Mouse (Mus musculus): ENCODE measurements around the gene Ifitm5. TPM values are rescaled to one million over a fixed set of nuclear protein-coding genes. Genes with fewer than 3 reads are reported as not detected.

Gene Ifitm5
- polyA plus RNA-seq, 1 experiment from 2014 or later, result 3.0 TPM

GRCm38 (mm10) chr7:140908181-140908580, 41.9 kb downstream of the Ifitm5 start:
- 49% methylated on average over 7 of the region's 7 CpGs for WGBS
- Histone ChIP-seq H3K4me3 (replicated peaks) (no peak overlapping the region), H3K9me3 (replicated peaks) (no peaks in the 10 kb centered on the region), H3K27me3 (replicated peaks) (no peaks in the 10 kb centered on the region), H3K27ac (replicated peaks) (no peak overlapping the region), H3K4me1 (peaks cover 8% of the 10 kb centered on the region), H3K36me3 (no peaks in the 10 kb centered on the region), H3K4me2 (no peak overlapping the region), H3K9ac (replicated peaks) (no peak overlapping the region)
- no peak for ATAC-seq (ENCODE audit: low FRiP score)

GRCm38 (mm10) chr7:140907697-140908096, 42.4 kb downstream of the Ifitm5 start:
- 86% methylated on average over 7 of the region's 7 CpGs for WGBS
- Histone ChIP-seq H3K9ac (replicated peaks) (no peak overlapping the region), H3K27ac (replicated peaks) (no peak overlapping the region), H3K9me3 (replicated peaks) (no peaks in the 10 kb centered on the region), H3K4me1 (peaks cover 12% of the 10 kb centered on the region), H3K4me3 (replicated peaks) (no peak overlapping the region), H3K36me3 (no peaks in the 10 kb centered on the region), H3K27me3 (replicated peaks) (no peaks in the 10 kb centered on the region), H3K4me2 (no peak overlapping the region)
- no peak for ATAC-seq (ENCODE audit: low FRiP score)

GRCm38 (mm10) chr7:140907131-140907530, 43.0 kb downstream of the Ifitm5 start:
- H3K36me3 ChIP-seq, result no peaks in the 10 kb centered on the region
- H3K4me1 ChIP-seq, result peaks cover 12% of the 10 kb centered on the region
- no peak for ATAC-seq (ENCODE audit: low FRiP score)
- no peak overlapping the region for H3K9ac ChIP-seq (replicated peaks)
- H3K9me3 ChIP-seq (replicated peaks), result no peaks in the 10 kb centered on the region
- WGBS, result 84% methylated on average over 13 of the region's 13 CpGs
- no peaks in the 10 kb centered on the region for H3K27me3 ChIP-seq (replicated peaks)
- no peak overlapping the region for H3K27ac ChIP-seq (replicated peaks)
- H3K4me3 ChIP-seq (replicated peaks), result no peak overlapping the region
- no peak overlapping the region for H3K4me2 ChIP-seq

GRCm38 (mm10) chr7:140905642-140906081, 44.4 kb downstream of the Ifitm5 start:
- Histone ChIP-seq H3K4me2 (no peak overlapping the region), H3K36me3 (no peaks in the 10 kb centered on the region), H3K4me1 (peaks cover 12% of the 10 kb centered on the region), H3K4me3 (replicated peaks) (no peak overlapping the region), H3K9me3 (replicated peaks) (no peaks in the 10 kb centered on the region), H3K27ac (replicated peaks) (no peak overlapping the region), H3K27me3 (replicated peaks) (no peaks in the 10 kb centered on the region), H3K9ac (replicated peaks) (no peak overlapping the region)
- no peak for ATAC-seq (ENCODE audit: low FRiP score)
- WGBS, result 91% methylated on average over 2 of the region's 2 CpGs

GRCm38 (mm10) chr7:140903212-140903611, 46.9 kb downstream of the Ifitm5 start:
- Histone ChIP-seq H3K4me1 (peaks cover 7% of the 10 kb centered on the region; the same call in 1 of the 2 replicates), H3K27me3 (replicated peaks) (no peaks in the 10 kb centered on the region), H3K9ac (replicated peaks) (no peak overlapping the region), H3K4me3 (replicated peaks) (no peak overlapping the region), H3K4me2 (no peak overlapping the region), H3K27ac (replicated peaks) (no peak overlapping the region), H3K9me3 (replicated peaks) (no peaks in the 10 kb centered on the region), H3K36me3 (peaks cover 14% of the 10 kb centered on the region)
- ATAC-seq (ENCODE audit: low FRiP score), result peak; percentile 63
- WGBS, result 24% methylated on average over 13 of the region's 13 CpGs

- no peak for ATAC-seq (ENCODE audit: low FRiP score)
- Histone ChIP-seq H3K4me2 (no peak overlapping the region), H3K27ac (replicated peaks) (no peak overlapping the region), H3K4me1 (peaks cover 7% of the 10 kb centered on the region; the same call in 1 of the 2 replicates), H3K9me3 (replicated peaks) (no peaks in the 10 kb centered on the region), H3K9ac (replicated peaks) (no peak overlapping the region), H3K27me3 (replicated peaks) (no peaks in the 10 kb centered on the region), H3K4me3 (replicated peaks) (no peak overlapping the region), H3K36me3 (peaks cover 23% of the 10 kb centered on the region)
- 80% methylated on average over 15 of the region's 15 CpGs for WGBS
Measured at GRCm38 (mm10) chr7:140902036-140902875, 47.8 kb downstream of the Ifitm5 start.

- WGBS, result 81% methylated on average over 10 of the region's 10 CpGs
- Histone ChIP-seq H3K4me3 (replicated peaks) (no peak within 1 kb of the TSS), H3K36me3 (peaks cover 39% of the 10 kb centered on the region), H3K9me3 (replicated peaks) (no peaks in the 10 kb centered on the region), H3K27me3 (replicated peaks) (no peaks in the 10 kb centered on the region), H3K27ac (replicated peaks) (no peak within 1 kb of the TSS), H3K4me1 (peaks cover 7% of the 10 kb centered on the region; the same call in 1 of the 2 replicates), H3K4me2 (no peak within 1 kb of the TSS), H3K9ac (replicated peaks) (no peak within 1 kb of the TSS)
- no peak for ATAC-seq (ENCODE audit: low FRiP score)
Measured at GRCm38 (mm10) chr7:140900220-140900619, 49.9 kb downstream of the Ifitm5 start, which contains the start of gene Cox8b. Cox8b (minus strand) TSS chr7:140900446.

- no peak overlapping the region; the same call in 1 of the 2 replicates for H3K27ac ChIP-seq (replicated peaks)
- H3K4me2 ChIP-seq, result no peak overlapping the region
- H3K27me3 ChIP-seq (replicated peaks), result no peaks in the 10 kb centered on the region
- no peak for ATAC-seq (ENCODE audit: low FRiP score)
- H3K36me3 ChIP-seq, result peaks cover 48% of the 10 kb centered on the region
- H3K9ac ChIP-seq (replicated peaks), result no peak overlapping the region
- H3K9me3 ChIP-seq (replicated peaks), result no peaks in the 10 kb centered on the region
- no peak overlapping the region for H3K4me3 ChIP-seq (replicated peaks)
- WGBS, result 79% methylated on average over 3 of the region's 3 CpGs
- H3K4me1 ChIP-seq, result peaks cover 7% of the 10 kb centered on the region; the same call in 1 of the 2 replicates
Measured at GRCm38 (mm10) chr7:140899121-140899520, 51.0 kb downstream of the Ifitm5 start.

Other genes with a start within 250 kb of the Ifitm5 start
- not detected in 2 replicates for gene Cyp2e1, start 186.6 kb downstream of the Ifitm5 start, polyA plus RNA-seq (2015; fragmentation: Nextera tagmentation; extraction: Ambion mirVana)
- gene Syce1, start 162.4 kb downstream of the Ifitm5 start, polyA plus RNA-seq (2015; fragmentation: Nextera tagmentation; extraction: Ambion mirVana), result 0.47 and 0.73 TPM in 2 replicates
- gene Zfp941, start 128.1 kb downstream of the Ifitm5 start, polyA plus RNA-seq (2015; fragmentation: Nextera tagmentation; extraction: Ambion mirVana), result 29.4 and 33.1 TPM in 2 replicates
- 0.23 and 0.46 TPM in 2 replicates for gene Urah, start 115.3 kb downstream of the Ifitm5 start, polyA plus RNA-seq (2015; fragmentation: Nextera tagmentation; extraction: Ambion mirVana)
- not detected in 2 replicates for gene Scgb1c1, start 104.7 kb downstream of the Ifitm5 start, polyA plus RNA-seq (2015; fragmentation: Nextera tagmentation; extraction: Ambion mirVana)
- not detected in 2 replicates for gene Odf3, start 102.5 kb downstream of the Ifitm5 start, polyA plus RNA-seq (2015; fragmentation: Nextera tagmentation; extraction: Ambion mirVana)
- not detected in 2 replicates for gene Gm45785, start 94.0 kb downstream of the Ifitm5 start, polyA plus RNA-seq (2015; fragmentation: Nextera tagmentation; extraction: Ambion mirVana)
- gene Ric8a, start 93.3 kb downstream of the Ifitm5 start, polyA plus RNA-seq (2015; fragmentation: Nextera tagmentation; extraction: Ambion mirVana), result 91.9 and 94.8 TPM in 2 replicates
- gene Bet1l, start 92.7 kb downstream of the Ifitm5 start, polyA plus RNA-seq (2015; fragmentation: Nextera tagmentation; extraction: Ambion mirVana), result 45.8 and 49.1 TPM in 2 replicates
- 253 and 254 TPM in 2 replicates for gene Psmd13, start 68.3 kb downstream of the Ifitm5 start, polyA plus RNA-seq (2015; fragmentation: Nextera tagmentation; extraction: Ambion mirVana)
- 61.9 and 67.8 TPM in 2 replicates for gene Sirt3, start 68.0 kb downstream of the Ifitm5 start, polyA plus RNA-seq (2015; fragmentation: Nextera tagmentation; extraction: Ambion mirVana)
- 1.5 and 4.8 TPM in 2 replicates for gene Cox8b, start 49.8 kb downstream of the Ifitm5 start, polyA plus RNA-seq (2015; fragmentation: Nextera tagmentation; extraction: Ambion mirVana)
- gene Nlrp6, start 29.4 kb downstream of the Ifitm5 start, polyA plus RNA-seq (2015; fragmentation: Nextera tagmentation; extraction: Ambion mirVana), result 0.67 and 5.6 TPM in 2 replicates
- gene Pgghg, start 8.9 kb downstream of the Ifitm5 start, polyA plus RNA-seq (2015; fragmentation: Nextera tagmentation; extraction: Ambion mirVana), result 6.3 and 10.2 TPM in 2 replicates
- not detected in 2 replicates for gene Gm45717, start 5.6 kb upstream of the Ifitm5 start, polyA plus RNA-seq (2015; fragmentation: Nextera tagmentation; extraction: Ambion mirVana)
- gene Ifitm2, start 5.7 kb upstream of the Ifitm5 start, polyA plus RNA-seq (2015; fragmentation: Nextera tagmentation; extraction: Ambion mirVana), result 197 and 409 TPM in 2 replicates
- gene Ifitm1, start 16.9 kb upstream of the Ifitm5 start, polyA plus RNA-seq (2015; fragmentation: Nextera tagmentation; extraction: Ambion mirVana), result 20.6 and 115 TPM in 2 replicates
- gene Ifitm3, start 60.5 kb upstream of the Ifitm5 start, polyA plus RNA-seq (2015; fragmentation: Nextera tagmentation; extraction: Ambion mirVana), result 50.1 and 243 TPM in 2 replicates
- 1.7 and 1.8 TPM in 2 replicates for gene Ifitm6, start 67.6 kb upstream of the Ifitm5 start, polyA plus RNA-seq (2015; fragmentation: Nextera tagmentation; extraction: Ambion mirVana)
- not detected in 2 replicates for gene Gm17387, start 78.8 kb upstream of the Ifitm5 start, polyA plus RNA-seq (2015; fragmentation: Nextera tagmentation; extraction: Ambion mirVana)
- 39.3 and 51.2 TPM in 2 replicates for gene B4galnt4, start 110.8 kb upstream of the Ifitm5 start, polyA plus RNA-seq (2015; fragmentation: Nextera tagmentation; extraction: Ambion mirVana)
- gene Pkp3, start 127.9 kb upstream of the Ifitm5 start, polyA plus RNA-seq (2015; fragmentation: Nextera tagmentation; extraction: Ambion mirVana), result 0.18 and 8.4 TPM in 2 replicates
- 3.3 and 7.8 TPM in 2 replicates for gene Sigirr, start 150.3 kb upstream of the Ifitm5 start, polyA plus RNA-seq (2015; fragmentation: Nextera tagmentation; extraction: Ambion mirVana)
- 0.60 and 1.4 TPM in 2 replicates for gene Ano9, start 167.5 kb upstream of the Ifitm5 start, polyA plus RNA-seq (2015; fragmentation: Nextera tagmentation; extraction: Ambion mirVana)
- 83.2 and 86.7 TPM in 2 replicates for gene Ptdss2, start 172.1 kb upstream of the Ifitm5 start, polyA plus RNA-seq (2015; fragmentation: Nextera tagmentation; extraction: Ambion mirVana)
- gene Rnh1, start 222.6 kb upstream of the Ifitm5 start, polyA plus RNA-seq (2015; fragmentation: Nextera tagmentation; extraction: Ambion mirVana), result 50.0 and 69.8 TPM in 2 replicates
- 166 and 188 TPM in 2 replicates for gene Hras, start 243.7 kb upstream of the Ifitm5 start, polyA plus RNA-seq (2015; fragmentation: Nextera tagmentation; extraction: Ambion mirVana)
- gene Lrrc56, start 243.9 kb upstream of the Ifitm5 start, polyA plus RNA-seq (2015; fragmentation: Nextera tagmentation; extraction: Ambion mirVana), result 9.0 and 9.1 TPM in 2 replicates